Mouse (Mus musculus): ENCODE measurements around the gene Daam1.
"Not testable (repeated sequence)": the region's sequence is repeated elsewhere in the genome, so short reads cannot be mapped to it uniquely, and the experiment has no call there.

Daam1 gene

DNA sequence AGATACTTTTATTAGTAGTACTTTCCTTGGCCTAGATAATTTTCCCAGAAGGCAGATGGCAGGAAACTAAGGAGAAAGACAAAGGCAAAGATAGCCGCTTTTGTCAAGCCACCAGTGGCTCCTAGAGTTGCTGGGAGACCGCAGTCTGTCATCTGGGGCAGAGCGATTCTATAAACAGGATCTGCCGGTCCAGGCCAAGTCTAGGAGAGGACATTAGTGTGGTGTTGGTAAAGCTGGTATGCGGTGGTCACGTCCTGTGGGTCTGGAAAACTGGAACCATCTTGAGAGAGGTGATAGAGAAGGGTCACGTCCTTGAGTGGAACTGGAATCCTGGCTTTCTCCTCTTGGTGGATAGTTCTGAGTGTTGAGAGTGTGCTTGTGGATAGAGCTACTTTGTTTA is 3.2 kb downstream of the Daam1 start:
- no peak for DNase-seq (ENCODE audit: low spot score)

- no peak for DNase-seq (ENCODE audit: low spot score)
These were observed 5.2 kb downstream of the Daam1 start for GRCm38 (mm10) chr12:71835966-71836668.

- no peak for DNase-seq (ENCODE audit: low spot score)
These were observed 5.9 kb downstream of the Daam1 start for GRCm38 (mm10) chr12:71836776-71837175.

DNA sequence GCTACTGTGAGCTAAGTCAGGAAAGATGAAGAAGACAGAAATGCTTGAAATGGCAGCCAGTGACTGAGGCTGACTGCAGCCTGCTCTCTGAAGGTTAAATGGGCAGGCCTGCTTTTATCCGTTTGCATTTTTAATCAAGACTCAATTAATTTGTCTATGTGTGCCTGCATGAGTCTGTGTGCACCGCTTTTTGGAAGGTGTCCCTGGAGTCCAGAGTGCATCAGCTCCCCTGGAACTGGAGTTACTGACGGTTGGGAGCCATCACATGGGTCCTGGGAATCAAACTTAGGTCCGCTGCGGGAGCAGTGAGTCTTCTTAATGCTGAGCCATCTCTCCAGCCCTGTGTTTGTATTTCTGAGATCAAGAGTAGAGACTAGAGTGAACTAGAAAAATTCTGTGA is 6.7 kb downstream of the Daam1 start:
- DNase-seq (ENCODE audit: low spot score), result no peak

DNA sequence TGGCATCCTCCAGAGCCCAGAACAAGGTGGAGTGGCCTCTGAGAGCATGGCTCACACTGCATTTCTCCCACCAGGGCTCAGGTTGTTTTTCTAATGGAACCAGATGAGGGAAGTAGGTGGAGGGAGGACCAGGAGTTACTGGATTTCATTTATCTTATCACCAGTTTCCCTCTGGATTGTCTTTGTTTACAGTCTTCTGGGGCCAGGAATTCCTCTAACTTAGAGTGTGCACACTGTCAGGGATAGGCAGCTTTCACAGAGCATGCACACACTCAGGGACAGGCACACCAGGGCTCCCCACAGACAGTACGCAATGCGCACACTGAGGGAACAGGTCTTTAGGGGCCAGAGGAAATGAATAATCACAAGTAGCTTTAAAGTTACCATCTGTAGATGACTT is 7.4 kb downstream of the Daam1 start:
- no peak for DNase-seq (ENCODE audit: low spot score)

GRCm38 (mm10) chr12:71839653-71840052 is 8.8 kb downstream of the Daam1 start:
- no peak for DNase-seq (ENCODE audit: low spot score)

DNA sequence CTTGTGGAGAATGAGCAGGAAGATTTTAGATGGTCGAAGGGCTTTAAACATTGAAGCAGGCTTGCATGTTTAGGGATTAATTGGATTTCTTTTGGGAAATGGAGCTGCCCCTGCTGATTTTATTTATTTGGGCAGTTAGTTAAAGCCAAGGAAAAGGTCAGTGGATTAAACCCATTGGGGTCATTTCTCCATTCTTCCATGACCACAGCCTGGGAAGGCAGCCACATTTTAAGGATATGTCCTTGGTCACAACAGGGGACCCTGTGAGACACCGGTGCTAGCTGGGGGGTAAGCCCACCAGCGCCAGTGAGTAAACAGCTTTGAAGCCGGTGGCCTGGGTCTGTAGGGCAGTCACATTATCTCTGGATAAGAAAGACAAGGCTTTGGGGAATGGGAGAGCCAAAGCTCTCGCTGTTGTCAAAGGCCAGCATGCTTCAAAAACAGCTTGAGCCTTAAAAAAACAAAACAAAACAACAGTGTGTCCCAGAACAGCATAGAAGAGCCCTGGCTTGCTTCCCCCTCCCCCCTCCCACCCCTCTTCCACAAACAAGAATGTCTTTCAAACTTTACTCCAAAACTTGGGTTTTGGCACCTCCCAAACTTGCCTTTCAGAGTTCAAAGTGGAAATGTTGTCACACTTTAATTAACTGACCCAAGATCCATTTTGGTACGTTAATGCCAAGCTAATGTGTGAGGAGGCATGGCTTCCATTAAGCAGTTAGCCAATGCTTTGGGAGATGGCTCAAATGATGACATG is 9.7 kb downstream of the Daam1 start:
- DNase-seq (ENCODE audit: low spot score), result no peak

DNA sequence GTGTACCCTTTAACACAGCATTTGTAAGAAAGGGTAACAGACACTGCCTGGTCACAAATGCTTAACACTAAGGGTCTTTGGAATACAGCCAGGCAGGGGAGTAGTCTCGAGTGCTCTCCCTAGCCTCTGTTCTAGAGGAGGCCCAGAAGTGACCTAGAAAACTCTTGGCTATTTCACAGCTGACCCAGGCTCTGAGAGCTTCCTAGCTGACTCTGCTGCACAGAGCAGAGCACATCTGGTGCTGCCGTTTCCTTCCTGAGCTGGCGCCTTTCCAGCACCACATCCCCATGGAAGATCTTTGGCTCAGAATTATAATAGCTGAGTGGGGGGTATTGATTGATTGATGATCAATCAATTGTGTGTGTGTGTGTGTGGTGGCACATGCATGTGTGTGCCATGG is 11.1 kb downstream of the Daam1 start:
- no peak for DNase-seq (ENCODE audit: low spot score)

GRCm38 (mm10) chr12:71842588-71842987 is 11.7 kb downstream of the Daam1 start:
- no peak for DNase-seq (ENCODE audit: low spot score)

DNA sequence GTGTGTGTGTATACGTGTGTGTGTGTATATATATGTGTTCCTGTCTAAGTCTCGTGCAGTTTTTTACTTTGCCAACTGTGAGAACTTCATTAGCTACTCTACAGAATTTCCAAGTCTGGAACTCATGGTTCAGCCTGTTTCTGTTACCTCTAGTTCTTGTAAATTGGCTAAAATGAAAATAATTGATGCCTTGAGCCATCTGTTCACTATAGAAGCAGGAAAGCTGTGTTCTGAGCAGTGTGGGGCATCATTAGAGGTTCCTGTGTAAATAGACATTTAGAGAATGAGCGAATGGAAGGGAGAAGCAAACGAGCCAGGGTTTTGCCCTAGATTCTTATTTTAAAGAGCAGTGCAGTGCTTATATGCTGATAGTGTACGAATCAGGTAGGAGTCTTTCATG is 14.6 kb downstream of the Daam1 start:
- no peak for DNase-seq (ENCODE audit: low spot score)

GRCm38 (mm10) chr12:71846416-71846815 is 15.5 kb downstream of the Daam1 start:
- not testable (repeated sequence) for DNase-seq (ENCODE audit: low spot score)

DNA sequence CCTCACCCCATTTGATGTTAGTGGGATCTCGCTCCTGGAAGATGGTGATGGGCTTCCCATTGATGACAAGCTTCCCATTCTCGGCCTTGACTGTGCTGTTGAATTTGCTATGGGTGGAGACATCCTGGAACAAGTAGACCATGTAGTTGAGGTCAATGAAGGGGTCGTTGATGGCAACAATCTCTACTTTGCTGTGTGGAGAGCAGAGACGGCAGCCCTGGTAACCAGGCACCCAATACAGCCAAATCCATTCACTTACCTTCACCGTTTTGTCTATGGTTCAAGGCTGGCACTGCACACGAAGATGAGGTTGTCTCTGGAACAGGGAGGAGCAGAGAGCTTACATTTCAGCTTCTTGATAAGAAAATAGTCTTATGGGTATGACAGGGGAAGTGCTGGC is 16.1 kb downstream of the Daam1 start:
- DNase-seq (ENCODE audit: low spot score), result not testable (repeated sequence)

DNA sequence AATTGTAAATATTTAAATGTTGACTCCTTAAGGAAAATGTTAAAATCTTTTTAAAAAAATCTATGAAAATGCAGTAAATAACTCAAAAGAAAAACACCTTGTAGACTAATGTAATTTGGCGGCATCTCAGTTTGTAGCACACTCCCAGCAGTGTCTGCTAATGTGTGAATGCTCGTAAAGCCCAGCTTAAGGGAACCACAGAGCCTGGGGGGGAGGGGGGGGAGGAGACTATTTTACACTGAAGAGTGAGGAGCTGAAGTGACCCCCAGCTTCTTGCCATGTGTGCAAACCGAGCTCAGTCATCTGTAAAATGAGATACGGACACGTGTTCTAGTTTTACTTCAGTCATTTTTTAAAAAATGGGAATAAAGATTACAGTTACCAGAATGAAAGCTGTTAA is 16.7 kb downstream of the Daam1 start:
- no peak for DNase-seq (ENCODE audit: low spot score)

GRCm38 (mm10) chr12:71848037-71848776 is 17.3 kb downstream of the Daam1 start:
- DNase-seq (ENCODE audit: low spot score), result no peak

DNA sequence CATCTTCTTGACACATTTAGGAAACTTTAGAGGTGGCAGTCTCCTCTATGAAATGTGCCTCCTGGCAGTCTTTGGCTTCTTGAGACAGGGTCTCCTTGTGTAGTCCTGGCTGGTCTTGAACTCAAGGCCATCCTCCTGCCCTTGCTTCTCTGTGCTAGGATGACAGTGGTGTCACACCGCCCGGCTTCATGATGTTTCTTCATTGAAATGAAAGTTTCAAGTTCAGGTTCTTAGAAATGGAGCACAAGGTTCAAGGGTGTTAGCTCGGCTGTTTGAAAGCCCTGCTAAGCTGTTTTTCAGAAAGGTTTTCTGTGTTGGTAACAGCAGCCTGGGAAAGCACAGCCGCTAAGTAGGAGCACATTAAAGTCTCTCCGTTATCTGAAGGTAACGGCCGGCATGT is 18.2 kb downstream of the Daam1 start:
- DNase-seq (ENCODE audit: low spot score), result no peak

GRCm38 (mm10) chr12:71850135-71850534 is 19.3 kb downstream of the Daam1 start:
- DNase-seq (ENCODE audit: low spot score), result no peak

DNA sequence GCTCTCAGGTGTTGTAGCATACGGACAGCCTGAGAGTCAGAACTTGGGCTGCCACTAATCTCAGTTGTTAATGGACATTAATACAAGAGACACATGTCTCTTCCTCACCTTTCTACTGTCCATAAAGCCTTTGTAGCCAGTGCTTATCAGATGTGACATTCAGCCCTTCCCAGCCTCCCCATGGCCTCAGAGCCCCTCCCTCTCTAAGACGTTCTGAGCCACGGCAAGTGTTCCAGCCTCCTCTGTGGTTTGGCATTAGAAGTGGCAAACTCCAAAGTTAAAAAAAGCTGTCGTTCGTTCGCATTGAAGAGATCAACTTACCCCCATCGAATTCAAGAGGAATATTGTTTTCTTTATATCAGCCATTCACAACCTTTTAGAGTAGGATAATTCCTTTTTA is 21.8 kb downstream of the Daam1 start:
- DNase-seq (ENCODE audit: low spot score), result no peak

- DNase-seq (ENCODE audit: low spot score), result no peak
These were observed 22.8 kb downstream of the Daam1 start for GRCm38 (mm10) chr12:71853694-71854093.

DNA sequence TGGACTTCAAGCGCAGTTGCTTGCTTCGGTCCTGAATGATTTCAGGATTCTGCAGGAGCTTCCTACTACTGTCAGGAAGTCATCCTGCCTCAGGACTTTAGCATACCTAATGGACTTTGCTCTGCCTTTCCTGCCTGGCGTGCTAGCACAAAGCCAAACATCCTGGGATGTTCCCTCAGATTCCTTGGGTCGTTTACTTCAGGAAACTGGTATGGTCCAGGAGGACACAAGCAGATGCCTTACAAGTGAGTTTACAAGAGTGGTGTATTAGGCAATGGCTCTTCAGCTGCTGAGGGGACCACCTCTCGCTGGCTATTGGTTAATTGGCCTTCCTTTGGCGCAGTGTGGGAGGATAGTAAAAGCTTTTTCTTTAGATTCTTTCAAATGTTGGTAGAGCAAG is 23.3 kb downstream of the Daam1 start:
- DNase-seq (ENCODE audit: low spot score), result no peak

GRCm38 (mm10) chr12:71855730-71856479 is 25.0 kb downstream of the Daam1 start:
- DNase-seq (ENCODE audit: low spot score), result peak; percentile 49

DNA sequence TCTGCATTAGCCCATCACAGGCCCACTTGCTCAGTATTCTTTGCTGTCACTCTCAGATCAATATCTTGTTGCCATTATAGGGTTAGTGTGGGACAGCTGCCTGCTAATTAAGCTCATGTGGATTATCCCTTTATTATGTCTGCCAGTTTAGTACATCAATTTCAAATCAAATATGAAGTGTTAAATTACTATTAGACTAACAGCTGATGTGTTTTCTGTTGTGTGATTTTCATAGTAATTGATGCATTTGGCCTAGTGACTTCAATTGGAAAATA is 25.5 kb downstream of the Daam1 start:
- DNase-seq (ENCODE audit: low spot score), result no peak

DNA sequence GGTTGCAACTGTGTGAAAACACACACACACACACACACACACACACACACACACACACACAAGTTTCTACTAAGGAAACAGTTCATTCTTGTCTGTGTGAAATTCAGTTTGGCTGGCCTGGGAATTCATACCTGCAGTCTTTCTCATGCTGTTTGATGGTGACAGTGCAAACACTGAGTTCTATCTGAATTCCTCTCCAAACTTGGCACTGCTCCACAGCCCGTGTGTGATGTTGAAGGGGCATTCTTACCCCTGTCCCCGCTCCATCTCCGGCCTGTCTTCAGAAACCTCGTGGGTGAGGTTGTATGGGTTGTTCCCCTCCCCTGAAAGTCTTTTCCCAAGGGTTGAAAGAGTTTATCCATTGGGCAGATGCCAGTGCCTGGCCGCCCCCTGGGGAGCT is 28.2 kb downstream of the Daam1 start:
- DNase-seq (ENCODE audit: low spot score), result no peak

Measured in testis, postnatal 10 days (tissue).